Mouse (Mus musculus): ENCODE measurements at regions not wholly inside any gene's neighbourhood (a gene's known extent, or its start where the extent isn't known, plus 50 kb on each side); places are given as distances from the start of the nearest gene placed in this dataset.

DNA sequence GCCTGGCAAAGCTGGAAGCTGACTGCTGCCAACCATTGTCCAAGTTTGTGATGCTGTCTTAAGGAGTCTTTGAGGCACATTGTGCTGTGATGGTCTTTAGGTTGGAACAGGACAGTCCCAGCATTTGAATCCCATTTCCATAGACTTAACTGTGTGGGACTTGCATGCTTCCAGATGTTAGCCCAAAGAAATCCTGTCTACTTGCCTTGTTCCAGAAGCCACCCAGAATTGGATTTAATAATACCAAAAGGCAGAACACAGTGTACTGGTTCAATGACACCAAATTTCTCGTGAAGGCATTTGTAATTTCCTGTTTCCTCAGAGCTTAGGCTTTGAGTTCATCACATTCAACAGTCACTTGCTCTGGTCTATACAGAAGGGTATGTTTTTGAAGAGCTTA, 444.9 kb upstream of the Slc30a5 start:
- TF ChIP-seq CTCF (conservative IDR thresholded peaks at IDR 0.05 in 1 of 2, IDR thresholded peaks at IDR 0.05 in 1 of 2; ENCODE audit: low read depth in 2 of 2, low read length in 2 of 2) (no peak), BHLHE40 (IDR thresholded peaks at IDR 0.05; ENCODE audit: low read depth, low read length) (no peak), EP300 (IDR thresholded peaks at IDR 0.05; ENCODE audit: low read length) (no peak), POLR2A (IDR thresholded peaks at IDR 0.05; ENCODE audit: low read depth, low read length) (no peak), TCF12 (IDR thresholded peaks at IDR 0.05; ENCODE audit: low read depth, low read length) (no peak), NRF1 (IDR thresholded peaks at IDR 0.05; ENCODE audit: low read depth, low read length) (no peak), TBP (conservative IDR thresholded peaks at IDR 0.05; ENCODE audit: low read depth, low read length) (no peak), ZKSCAN1 (IDR thresholded peaks at IDR 0.05; ENCODE audit: borderline replicate concordance, low read depth, low read length) (no peak), SIN3A (IDR thresholded peaks at IDR 0.05; ENCODE audit: low read length) (no peak), E2F4 (IDR thresholded peaks at IDR 0.05; ENCODE audit: insufficient replicate concordance, low read depth, low read length) (no peak), HCFC1 (IDR thresholded peaks at IDR 0.05; ENCODE audit: low read depth, low read length) (no peak)

Measured in CH12.LX (cell line).